Mouse (Mus musculus) megakaryocyte, embryonic 14.5 days (primary cell): ENCODE results near the gene Rps6ka4.

Experiments used
- FLI1 ChIP-seq: IDR thresholded peaks from 2 replicates; pipeline ENCODE4 v1.6.1; 2012; ENCODE audit warnings: low read length, inconsistent platforms, mixed read lengths
- GATA1 ChIP-seq: IDR thresholded peaks from 3 replicates; pipeline ENCODE4 v1.6.1; 2012; ENCODE audit warnings: mixed read lengths, low read length, inconsistent platforms, borderline replicate concordance

- TF ChIP-seq GATA1 (no peak), FLI1 (no peak)
Observed at GRCm38 (mm10) chr19:6858031-6858430, 17.6 kb upstream of the Rps6ka4 start, which contains the start of gene Ccdc88b.
